Mouse (Mus musculus): ENCODE results near the gene Evx1. TPM values are rescaled to one million over a fixed set of nuclear protein-coding genes. Genes with fewer than 3 reads are reported as not detected.

Evx1 gene
- total and polyA plus RNA-seq, 2 experiments from 2014 or later: 2.1 to 6.2 TPM

- DNase-seq (ENCODE audit: low spot score): no peak
- Histone ChIP-seq H3K4me1 (ENCODE audit: insufficient read depth, low read length) (no peaks in the 10 kb centered on the region), H3K4me3 (ENCODE audit: low read length) (0 out of 2 replicates have a peak overlapping the region, but pooled peaks have one; percentile 6), H3K4me2 (ENCODE audit: low read depth, low read length) (peak overlapping the region; percentile 24; the same call in 1 of the 2 replicates), H3K36me3 (ENCODE audit: insufficient read depth, low read length) (no peaks in the 10 kb centered on the region), H3K9me3 (ENCODE audit: low read length) (no peaks in the 10 kb centered on the region), H3K27ac (no peak overlapping the region), H3K27me3 (ENCODE audit: insufficient read depth, low read length) (peaks cover 83% of the 10 kb centered on the region), H3K9ac (replicated peaks; ENCODE audit: low read length) (no peak overlapping the region)
- no peak for TF ChIP-seq CTCF (IDR thresholded peaks at IDR 0.05; ENCODE audit: low read depth)
- WGBS: 2% methylated on average over 45 of the region's 45 CpGs
- no peak for ATAC-seq
Observed at GRCm38 (mm10) chr6:52291021-52291860, 22.1 kb upstream of the Evx1 start.

GRCm38 (mm10) chr6:52292328-52292727 is 21.0 kb upstream of the Evx1 start:
- TF ChIP-seq CTCF (IDR thresholded peaks at IDR 0.05; ENCODE audit: low read depth): no peak
- peaks cover 79% of the 10 kb centered on the region for H3K27me3 ChIP-seq (ENCODE audit: insufficient read depth, low read length)
- DNase-seq (ENCODE audit: low spot score) (no peak), ATAC-seq (no peak)
- 60% methylated on average over 7 of the region's 7 CpGs for WGBS
- no peaks in the 10 kb centered on the region for H3K9me3 ChIP-seq (ENCODE audit: low read length)
- no peak overlapping the region for H3K9ac ChIP-seq (replicated peaks; ENCODE audit: low read length)
- no peaks in the 10 kb centered on the region for H3K4me1 ChIP-seq (ENCODE audit: insufficient read depth, low read length)
- no peaks in the 10 kb centered on the region for H3K36me3 ChIP-seq (ENCODE audit: insufficient read depth, low read length)
- H3K4me3 ChIP-seq (ENCODE audit: low read length): no peak overlapping the region
- no peak overlapping the region for H3K4me2 ChIP-seq (ENCODE audit: low read depth, low read length)
- no peak overlapping the region for H3K27ac ChIP-seq

DNA sequence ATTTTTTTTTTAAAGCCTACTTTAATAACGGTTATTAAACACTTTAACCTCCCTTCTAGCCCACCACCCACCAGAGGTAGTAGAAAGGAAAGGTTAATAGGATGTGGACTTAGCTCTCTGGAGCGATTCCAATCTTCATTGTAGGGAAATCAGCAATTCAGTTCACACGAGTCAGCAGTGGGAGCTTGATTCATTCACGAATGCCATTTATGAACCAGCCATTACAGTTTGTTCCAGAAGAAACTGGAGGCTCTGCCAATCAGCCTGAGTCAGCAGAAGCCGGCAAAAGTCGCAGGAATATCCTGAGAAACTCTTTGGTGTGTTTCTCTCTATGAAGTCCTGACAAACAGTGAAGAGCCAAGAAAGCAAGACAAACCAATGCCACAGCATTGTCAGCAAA is 18.7 kb upstream of the Evx1 start:
- Histone ChIP-seq H3K4me1 (ENCODE audit: insufficient read depth, low read length) (no peaks in the 10 kb centered on the region), H3K27me3 (ENCODE audit: insufficient read depth, low read length) (peaks cover 70% of the 10 kb centered on the region), H3K36me3 (ENCODE audit: insufficient read depth, low read length) (no peaks in the 10 kb centered on the region), H3K9ac (replicated peaks; ENCODE audit: low read length) (no peak overlapping the region), H3K4me3 (ENCODE audit: low read length) (no peak overlapping the region), H3K9me3 (ENCODE audit: low read length) (no peaks in the 10 kb centered on the region), H3K27ac (no peak overlapping the region), H3K4me2 (ENCODE audit: low read depth, low read length) (no peak overlapping the region)
- WGBS: 63% methylated on average over 6 of the region's 6 CpGs
- DNase-seq (ENCODE audit: low spot score): no peak
- no peak for ATAC-seq
- TF ChIP-seq CTCF (IDR thresholded peaks at IDR 0.05; ENCODE audit: low read depth): no peak

- H3K27me3 ChIP-seq (ENCODE audit: insufficient read depth, low read length): peaks cover 42% of the 10 kb centered on the region
- H3K9me3 ChIP-seq (ENCODE audit: low read length): no peaks in the 10 kb centered on the region
- no peak overlapping the region for H3K4me2 ChIP-seq (ENCODE audit: low read depth, low read length)
- H3K9ac ChIP-seq (replicated peaks; ENCODE audit: low read length): no peak overlapping the region
- H3K4me1 ChIP-seq (ENCODE audit: insufficient read depth, low read length): no peaks in the 10 kb centered on the region
- WGBS: 86% methylated on average over 4 of the region's 4 CpGs
- DNase-seq (ENCODE audit: low spot score) (no peak), ATAC-seq (no peak)
- no peaks in the 10 kb centered on the region for H3K36me3 ChIP-seq (ENCODE audit: insufficient read depth, low read length)
- no peak overlapping the region for H3K27ac ChIP-seq
- no peak overlapping the region for H3K4me3 ChIP-seq (ENCODE audit: low read length)
- no peak for TF ChIP-seq CTCF (IDR thresholded peaks at IDR 0.05; ENCODE audit: low read depth)
Observed at GRCm38 (mm10) chr6:52298511-52298910, 14.8 kb upstream of the Evx1 start.

GRCm38 (mm10) chr6:52300806-52301205 is 12.5 kb upstream of the Evx1 start:
- Histone ChIP-seq H3K27me3 (ENCODE audit: insufficient read depth, low read length) (peaks cover 31% of the 10 kb centered on the region), H3K27ac (no peak overlapping the region), H3K4me1 (ENCODE audit: insufficient read depth, low read length) (no peaks in the 10 kb centered on the region), H3K4me3 (ENCODE audit: low read length) (no peak overlapping the region), H3K4me2 (ENCODE audit: low read depth, low read length) (no peak overlapping the region), H3K36me3 (ENCODE audit: insufficient read depth, low read length) (no peaks in the 10 kb centered on the region), H3K9ac (replicated peaks; ENCODE audit: low read length) (no peak overlapping the region), H3K9me3 (ENCODE audit: low read length) (no peaks in the 10 kb centered on the region)
- 78% methylated on average over 4 of the region's 4 CpGs for WGBS
- TF ChIP-seq CTCF (IDR thresholded peaks at IDR 0.05; ENCODE audit: low read depth): no peak
- DNase-seq (ENCODE audit: low spot score) (no peak), ATAC-seq (no peak)

DNA sequence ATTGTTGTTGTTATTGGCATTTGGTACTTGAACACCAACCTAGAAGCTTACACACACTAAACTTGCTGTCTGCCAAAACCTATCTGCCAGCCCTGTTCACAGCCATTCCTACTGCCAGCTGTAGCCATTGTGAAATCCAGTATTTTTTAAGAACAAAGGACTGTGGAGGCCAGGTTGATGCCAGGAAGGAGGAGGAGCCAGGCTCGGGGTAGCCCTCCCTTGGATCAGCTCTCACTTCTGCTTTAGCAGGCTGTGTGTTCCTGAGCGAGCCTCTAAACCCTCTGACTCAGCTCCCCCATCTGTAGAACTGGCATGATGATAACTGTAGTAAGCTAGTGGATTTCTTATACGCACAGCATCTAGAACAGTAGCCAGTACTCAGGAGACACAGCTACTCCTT is 9.9 kb upstream of the Evx1 start:
- 56% methylated on average over 3 of the region's 3 CpGs for WGBS
- no peak overlapping the region for H3K4me2 ChIP-seq (ENCODE audit: low read depth, low read length)
- H3K27me3 ChIP-seq (ENCODE audit: insufficient read depth, low read length): peaks cover 43% of the 10 kb centered on the region
- H3K36me3 ChIP-seq (ENCODE audit: insufficient read depth, low read length): no peaks in the 10 kb centered on the region
- DNase-seq (ENCODE audit: low spot score) (no peak), ATAC-seq (no peak)
- H3K4me1 ChIP-seq (ENCODE audit: insufficient read depth, low read length): no peaks in the 10 kb centered on the region
- H3K9ac ChIP-seq (replicated peaks; ENCODE audit: low read length): no peak overlapping the region
- no peaks in the 10 kb centered on the region for H3K9me3 ChIP-seq (ENCODE audit: low read length)
- no peak overlapping the region for H3K27ac ChIP-seq
- H3K4me3 ChIP-seq (ENCODE audit: low read length): no peak overlapping the region
- no peak for TF ChIP-seq CTCF (IDR thresholded peaks at IDR 0.05; ENCODE audit: low read depth)

- Histone ChIP-seq H3K9me3 (ENCODE audit: low read length) (no peaks in the 10 kb centered on the region), H3K4me2 (ENCODE audit: low read depth, low read length) (peak overlapping the region; percentile 76), H3K4me3 (ENCODE audit: low read length) (peak overlapping the region; percentile 46), H3K4me1 (ENCODE audit: insufficient read depth, low read length) (no peaks in the 10 kb centered on the region), H3K36me3 (ENCODE audit: insufficient read depth, low read length) (no peaks in the 10 kb centered on the region), H3K27me3 (ENCODE audit: insufficient read depth, low read length) (peaks cover 53% of the 10 kb centered on the region), H3K9ac (replicated peaks; ENCODE audit: low read length) (0 out of 2 replicates have a peak overlapping the region, but pooled peaks have one; percentile 37), H3K27ac (no peak overlapping the region)
- ATAC-seq (peak; percentile 93), DNase-seq (ENCODE audit: low spot score) (peak; percentile 88)
- WGBS: under 1% methylated on average over 30 of the region's 30 CpGs
- peak; percentile 88 for TF ChIP-seq CTCF (IDR thresholded peaks at IDR 0.05; ENCODE audit: low read depth)
Observed at GRCm38 (mm10) chr6:52305877-52306389, 7.4 kb upstream of the Evx1 start.
